Mouse (Mus musculus) CH12.LX (cell line): ENCODE results near the gene Cdcp1.

Experiments
- CTCF ChIP-seq, 2 experiments: IDR thresholded peaks in 1 of 2; conservative IDR thresholded peaks in 1 of 2; 2 replicates each; pipeline ENCODE4 v1.5.1; 2011 to 2012; ENCODE audit warnings: low read depth in 2 of 2, low read length in 2 of 2, improper control_type of control experiment in 1 of 2, inconsistent platforms in 1 of 2, mild to moderate bottlenecking in 1 of 2, moderate library complexity in 1 of 2
- EP300 ChIP-seq: IDR thresholded peaks from 2 replicates; pipeline ENCODE4 v1.6.1; 2011; ENCODE audit warnings: low read length, improper control_type of control experiment
- JUN ChIP-seq: IDR thresholded peaks from 2 replicates; pipeline ENCODE4 v1.6.1; 2011; ENCODE audit warnings: low read depth, mild to moderate bottlenecking, low read length, improper control_type of control experiment, moderate library complexity; ENCODE audit not compliant: insufficient read depth
- RAD21 ChIP-seq: IDR thresholded peaks from 2 replicates; pipeline ENCODE4 v1.6.1; 2011; ENCODE audit warnings: low read depth, mild to moderate bottlenecking, low read length, improper control_type of control experiment, moderate library complexity

GRCm38 (mm10) chr9:123151561-123151960 lies 64.3 kb downstream of the Cdcp1 start:
- TF ChIP-seq EP300 (no peak), CTCF (conservative IDR thresholded peaks at IDR 0.05 in 1 of 2, IDR thresholded peaks at IDR 0.05 in 1 of 2; ENCODE audit: low read depth in 2 of 2, low read length in 2 of 2) (no peak), JUN (no peak), RAD21 (no peak)
